Mouse (Mus musculus) megakaryocyte, embryonic 14.5 days (primary cell): ENCODE results near the gene Snx3.

ENCODE experiments used
- FLI1 ChIP-seq: IDR thresholded peaks from 2 replicates; pipeline ENCODE4 v1.6.1; 2012; ENCODE audit warnings: low read length, inconsistent platforms, mixed read lengths
- GATA1 ChIP-seq: IDR thresholded peaks from 3 replicates; pipeline ENCODE4 v1.6.1; 2012; ENCODE audit warnings: mixed read lengths, low read length, inconsistent platforms, borderline replicate concordance

DNA sequence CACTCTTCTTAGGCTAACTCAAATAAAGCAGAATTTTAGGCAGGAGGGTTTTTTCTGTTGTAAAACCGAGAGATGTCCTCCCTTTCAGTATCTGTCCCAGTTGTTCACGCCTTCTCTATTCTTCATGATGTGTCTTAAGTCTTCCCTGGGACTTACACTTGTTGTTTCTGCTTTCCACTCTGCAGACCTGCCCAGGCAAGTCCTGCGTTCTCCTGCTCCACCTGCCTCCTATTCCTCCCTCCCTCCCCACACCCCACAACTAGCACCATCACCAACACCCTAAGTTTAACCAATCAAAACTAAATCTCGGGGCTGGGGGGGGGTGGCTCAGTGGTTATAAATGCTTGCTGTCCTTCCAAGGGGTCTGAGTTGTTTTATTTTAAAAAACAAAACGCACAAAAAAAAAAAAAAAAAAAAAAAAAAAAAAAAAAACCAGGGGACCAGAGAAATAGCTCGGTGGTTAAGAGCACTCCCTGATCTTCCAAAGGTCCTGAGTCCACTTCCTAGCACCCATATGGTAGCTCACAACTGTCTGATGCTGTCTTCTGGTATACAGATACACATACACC is 26.8 kb upstream of the Snx3 start:
- TF ChIP-seq GATA1 (no peak), FLI1 (no peak)
